Mouse (Mus musculus) ES-Bruce4 (cell line): Measurements from ENCODE around the gene Lect2.

Experiments
- CTCF ChIP-seq: IDR thresholded peaks from one replicate; pipeline ENCODE4 v1.8.1; 2011; ENCODE audit warnings: low read depth, low read length
- POLR2A ChIP-seq: IDR thresholded peaks from one replicate; pipeline ENCODE4 v1.8.1; 2011; ENCODE audit warnings: low read length; ENCODE audit not compliant: insufficient read depth

- TF ChIP-seq POLR2A (no peak), CTCF (no peak)
These were observed 32.1 kb upstream of the Lect2 start for GRCm38 (mm10) chr13:56580450-56580849.
